Mouse (Mus musculus): ENCODE results near the gene Kcnn1. TPM values are rescaled to one million over a fixed set of nuclear protein-coding genes. Genes with fewer than 3 reads are reported as not detected.
"Not testable (repeated sequence)": the region's sequence is repeated elsewhere in the genome, so short reads cannot be mapped to it uniquely, and the experiment has no call there.

Kcnn1 gene
- not detected in 2 replicates for total RNA-seq (2015)
- 0.33 TPM in 1 of 2 replicates, not detected in the other for total RNA-seq (2017)

- no peak for ATAC-seq (ENCODE audit: poor library complexity, severe bottlenecking)
Observed at GRCm38 (mm10) chr8:70862824-70863641, at the start of gene Kcnn1. TSS of gene Kcnn1 (minus strand) at chr8:70863258.

DNA sequence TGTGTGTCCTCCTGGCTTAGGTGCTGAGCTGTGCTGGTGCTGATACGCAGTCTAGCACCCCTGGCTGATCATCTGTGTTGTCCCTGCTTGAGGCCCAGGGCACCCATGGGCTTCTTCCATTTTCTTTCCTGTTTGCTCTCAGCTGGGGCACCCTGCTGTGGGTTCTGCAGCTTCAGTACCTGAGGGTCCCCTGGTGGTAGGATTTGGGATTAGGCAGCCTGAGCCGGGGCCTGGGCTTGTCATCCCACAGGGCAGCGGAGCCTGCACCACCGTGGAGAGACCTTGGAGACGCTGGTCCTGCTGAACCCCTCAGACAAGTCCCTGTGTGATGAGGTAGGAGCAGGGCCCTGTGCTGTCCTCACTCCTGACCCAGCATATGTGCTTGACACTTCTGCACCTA is 48.5 kb upstream of the Kcnn1 start:
- ATAC-seq (ENCODE audit: poor library complexity, severe bottlenecking) = no peak

GRCm38 (mm10) chr8:70907518-70907917 is 44.5 kb upstream of the Kcnn1 start:
- ATAC-seq (ENCODE audit: poor library complexity, severe bottlenecking) = no peak

DNA sequence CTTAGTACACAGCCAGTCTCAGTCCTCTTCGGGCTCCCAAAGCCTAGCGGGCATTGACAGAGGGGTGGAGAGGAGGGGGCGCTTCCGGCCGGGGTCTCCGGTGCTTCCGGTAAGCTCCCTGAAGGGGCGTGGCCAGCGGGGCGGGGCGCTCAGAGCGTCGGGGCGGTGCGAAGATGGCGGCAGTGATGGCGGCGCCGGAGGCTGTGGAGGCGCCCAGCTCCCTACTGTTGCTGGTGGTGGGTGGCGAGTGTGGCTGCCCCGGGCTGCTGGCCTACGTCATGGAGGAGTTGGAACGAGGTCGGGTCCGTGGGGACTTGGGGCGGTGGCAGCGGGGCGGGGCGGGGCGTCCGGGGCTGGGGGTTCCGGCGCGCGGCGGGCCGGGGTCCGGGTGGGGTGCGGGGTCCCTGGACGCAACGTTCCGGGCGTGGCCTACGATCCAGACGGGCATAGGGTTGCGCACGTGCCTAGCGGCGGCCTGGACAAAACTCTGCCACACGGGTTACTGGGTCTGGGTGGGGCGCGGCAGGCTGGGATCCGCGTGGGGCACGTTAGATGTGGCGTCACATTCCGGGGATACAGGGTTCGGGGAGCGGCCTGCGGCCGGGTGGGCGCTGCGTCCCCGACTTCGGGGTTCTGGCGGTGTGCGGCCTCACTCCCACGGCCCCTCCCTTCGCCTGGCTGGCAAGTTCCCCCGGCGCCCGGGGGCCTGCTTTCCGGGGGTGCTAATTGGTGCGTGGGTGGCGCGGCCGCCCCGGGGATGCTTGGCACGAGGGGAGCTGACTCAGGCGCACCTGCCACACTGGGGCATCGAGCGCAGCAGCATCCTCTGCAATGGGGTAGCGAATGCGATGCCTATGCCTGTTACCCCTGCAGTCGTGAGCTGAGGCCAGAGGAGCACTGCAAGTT is 43.0 kb upstream of the Kcnn1 start, which contains the start of gene Map1s:
Gene Map1s (plus strand): TSS at position 102 of the 906 bp plus-strand sequence.
- peak; percentile 74 for ATAC-seq (ENCODE audit: poor library complexity, severe bottlenecking)

DNA sequence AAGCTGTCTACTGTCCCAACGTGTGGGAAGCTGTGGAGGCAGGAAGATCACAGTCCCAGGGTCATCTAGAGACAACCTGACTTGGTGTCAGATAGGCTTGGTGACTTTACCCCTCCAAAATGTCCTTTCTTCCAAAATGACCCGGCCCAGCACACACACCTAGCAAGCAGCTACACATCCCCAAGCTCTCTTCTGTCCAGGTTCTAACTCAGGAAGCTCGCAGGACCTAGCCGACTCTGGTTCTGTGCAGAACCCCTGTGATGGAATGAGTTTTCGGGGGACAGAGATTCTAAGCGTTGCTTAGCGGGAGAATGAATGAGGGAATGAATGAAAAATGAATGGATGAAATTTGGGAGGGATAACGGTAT is 42.4 kb upstream of the Kcnn1 start:
- ATAC-seq (ENCODE audit: poor library complexity, severe bottlenecking) = no peak

DNA sequence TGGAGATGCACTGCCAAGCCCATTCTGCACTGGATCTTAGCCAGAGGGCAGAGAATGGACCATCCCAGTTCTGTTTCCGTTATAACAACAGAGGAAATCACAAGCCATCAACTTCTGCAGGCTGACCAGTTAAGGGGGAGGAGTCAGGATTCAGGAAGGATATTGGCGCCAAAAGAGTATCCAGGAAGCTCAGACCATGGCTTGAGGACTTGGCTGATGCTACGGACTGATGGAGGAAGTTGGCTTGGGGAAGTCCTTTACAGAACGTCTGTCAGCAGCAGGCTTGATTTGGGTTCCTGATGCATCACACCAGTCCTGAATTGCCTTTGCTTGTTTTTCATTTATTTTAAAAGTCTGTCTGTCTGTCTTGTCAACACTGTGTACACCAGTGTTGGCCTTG is 41.5 kb upstream of the Kcnn1 start:
- ATAC-seq (ENCODE audit: poor library complexity, severe bottlenecking) = peak; percentile 80

GRCm38 (mm10) chr8:70903582-70903981 is 40.5 kb upstream of the Kcnn1 start:
- no peak for ATAC-seq (ENCODE audit: poor library complexity, severe bottlenecking)

GRCm38 (mm10) chr8:70903112-70903511 is 40.1 kb upstream of the Kcnn1 start:
- no peak for ATAC-seq (ENCODE audit: poor library complexity, severe bottlenecking)

GRCm38 (mm10) chr8:70902211-70902610 is 39.2 kb upstream of the Kcnn1 start:
- no peak for ATAC-seq (ENCODE audit: poor library complexity, severe bottlenecking)

DNA sequence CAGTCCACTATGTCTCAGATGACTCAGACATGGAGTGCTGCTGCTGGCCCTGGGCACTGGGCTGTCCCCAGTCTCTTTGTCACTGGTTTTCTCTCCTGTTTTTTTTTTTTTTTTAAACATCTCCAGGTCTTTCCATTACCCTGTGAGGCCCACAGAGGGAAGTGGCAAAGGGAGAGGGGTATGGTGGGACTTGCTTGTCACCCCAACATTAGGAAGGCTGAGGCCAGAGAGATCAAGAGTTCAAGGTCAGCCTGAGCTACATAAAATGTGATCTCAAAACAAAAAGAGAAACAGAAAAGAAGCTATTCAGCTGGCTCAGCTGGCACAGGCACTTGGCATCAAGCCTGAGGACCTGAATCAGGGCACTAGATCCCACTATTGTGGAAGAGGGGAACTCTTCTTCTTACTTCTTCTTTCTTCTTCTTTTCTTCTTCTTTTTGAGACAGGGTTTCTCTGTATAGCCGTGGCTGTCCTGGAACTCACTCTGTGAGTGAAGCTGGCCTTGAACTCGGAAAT is 37.9 kb upstream of the Kcnn1 start:
- ATAC-seq (ENCODE audit: poor library complexity, severe bottlenecking) = no peak

DNA sequence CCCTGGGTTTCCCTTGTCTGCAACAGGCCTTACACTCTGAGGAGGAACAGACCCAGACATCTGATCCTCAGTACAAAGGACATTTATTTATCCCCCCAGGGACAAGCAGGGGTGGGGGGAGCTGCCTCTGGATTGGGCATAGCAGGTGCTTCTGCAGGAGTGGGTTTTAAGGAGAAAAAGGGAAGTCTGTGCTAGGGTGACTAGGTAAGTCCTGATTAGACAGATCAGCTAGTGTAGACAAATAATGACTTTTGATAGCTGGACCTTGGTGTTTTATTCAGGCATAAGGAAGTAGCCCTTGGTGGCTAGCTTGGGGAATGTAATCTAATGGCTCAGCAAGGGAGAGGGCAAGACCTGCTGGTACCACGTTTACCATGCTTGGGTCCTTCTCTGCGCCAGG is 36.2 kb upstream of the Kcnn1 start:
- no peak for ATAC-seq (ENCODE audit: poor library complexity, severe bottlenecking)

DNA sequence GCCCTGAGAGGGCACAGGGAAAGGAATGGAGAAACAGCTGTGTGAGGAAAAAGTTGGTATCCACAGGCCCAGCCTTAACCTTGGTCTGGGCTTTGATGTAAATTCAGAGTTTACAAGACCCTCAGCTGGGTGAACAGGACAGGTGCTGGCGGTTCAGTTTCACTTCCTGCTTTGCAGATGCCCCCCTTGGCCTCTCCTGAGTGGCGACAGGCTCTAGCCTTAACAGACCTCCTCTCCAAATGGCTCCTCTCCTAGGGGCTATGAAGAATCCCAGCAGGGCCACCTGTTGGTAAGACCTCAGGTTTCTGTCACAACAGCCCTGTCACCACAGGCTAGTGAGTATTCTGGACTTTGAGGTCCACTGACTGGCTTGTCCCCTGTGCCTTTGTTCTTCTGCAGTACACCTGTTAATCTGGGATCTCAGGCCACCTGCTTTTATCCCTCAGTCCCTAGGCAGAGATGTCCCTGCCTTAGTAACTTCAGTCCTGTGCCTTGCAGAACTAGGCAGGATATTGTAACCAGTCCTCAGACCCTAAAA is 35.7 kb upstream of the Kcnn1 start:
- ATAC-seq (ENCODE audit: poor library complexity, severe bottlenecking) = no peak

DNA sequence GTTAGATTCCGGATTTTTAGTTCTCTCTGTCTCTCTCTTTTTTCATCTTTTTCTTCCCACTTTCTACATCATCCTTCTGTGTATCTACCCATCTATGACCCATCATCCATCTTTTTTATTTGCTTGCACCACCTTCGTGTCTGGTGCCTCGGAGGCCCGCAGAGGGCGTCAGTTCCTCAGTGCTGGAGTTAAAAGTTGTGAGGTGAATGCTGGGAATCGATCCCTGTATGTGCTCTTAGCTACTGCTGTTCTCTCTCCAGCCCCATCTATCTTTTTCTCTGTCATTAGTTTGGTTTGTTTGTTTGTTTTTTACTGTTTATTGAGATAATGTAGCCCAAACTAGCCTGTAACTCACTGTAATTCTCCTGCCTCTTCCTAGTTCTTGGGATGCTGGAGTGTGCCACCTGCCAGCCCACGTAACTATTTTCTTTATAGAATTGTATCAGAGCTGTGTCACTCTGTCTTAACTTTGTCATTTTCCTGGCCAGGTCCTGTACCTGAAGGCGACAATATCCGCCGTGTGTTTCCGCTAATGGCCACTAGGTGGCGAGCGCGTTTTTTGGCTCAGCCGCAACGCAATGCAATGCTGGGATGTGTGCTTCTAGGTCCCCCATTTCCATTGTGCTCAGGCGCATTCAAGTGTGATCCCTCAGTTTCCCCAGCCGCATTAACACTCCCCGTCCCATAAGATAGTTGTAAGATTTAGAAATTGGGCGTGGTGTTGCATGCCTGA is 34.8 kb upstream of the Kcnn1 start:
- ATAC-seq (ENCODE audit: poor library complexity, severe bottlenecking) = peak; percentile 66

DNA sequence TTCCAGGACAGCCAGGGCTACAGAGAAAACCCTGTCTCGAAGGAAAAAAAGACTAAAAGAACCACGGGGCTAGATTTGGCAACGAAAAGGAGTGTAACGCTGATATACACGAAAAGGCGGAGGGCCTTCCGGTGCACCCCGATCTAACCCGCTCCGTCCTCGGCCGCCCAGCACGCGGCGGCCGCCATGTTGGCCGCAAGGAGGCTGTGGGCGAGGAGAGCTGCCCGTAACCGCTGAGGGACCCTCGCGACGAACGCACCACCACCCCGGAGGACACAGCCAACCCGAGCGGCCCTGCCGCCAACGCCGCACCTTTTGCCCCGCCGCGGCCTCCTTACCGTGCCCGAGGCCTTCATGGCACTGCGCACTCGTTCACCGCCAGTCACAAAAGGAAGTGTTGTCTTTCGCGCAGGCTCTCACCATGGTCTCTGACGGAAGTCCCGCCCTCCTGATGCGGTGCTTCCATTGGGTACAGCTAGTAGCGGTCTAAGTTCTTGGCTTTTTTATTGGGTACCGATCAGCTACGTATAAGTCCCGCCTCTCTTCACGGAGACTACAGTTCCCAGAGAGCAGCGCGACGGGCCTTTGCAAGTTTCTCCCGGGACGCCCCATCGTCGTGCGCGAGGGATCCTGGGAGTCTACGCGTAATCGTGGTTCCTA is 34.1 kb upstream of the Kcnn1 start, which contains the start of gene Rpl18a:
Gene Rpl18a (minus strand): TSS at position 392 of the 660 bp plus-strand sequence.
- ATAC-seq (ENCODE audit: poor library complexity, severe bottlenecking) = peak; percentile 91

GRCm38 (mm10) chr8:70896316-70897020 is 33.4 kb upstream of the Kcnn1 start:
- ATAC-seq (ENCODE audit: poor library complexity, severe bottlenecking) = no peak

GRCm38 (mm10) chr8:70895571-70896259 is 32.7 kb upstream of the Kcnn1 start:
- not testable (repeated sequence) for ATAC-seq (ENCODE audit: poor library complexity, severe bottlenecking)

- ATAC-seq (ENCODE audit: poor library complexity, severe bottlenecking) = no peak
Observed at GRCm38 (mm10) chr8:70894771-70895545, 31.9 kb upstream of the Kcnn1 start.

GRCm38 (mm10) chr8:70894385-70894720 is 31.3 kb upstream of the Kcnn1 start:
- no peak for ATAC-seq (ENCODE audit: poor library complexity, severe bottlenecking)
